Mouse (Mus musculus) CH12.LX (cell line): ENCODE measurements at regions not wholly inside any gene's neighbourhood (a gene's known extent, or its start where the extent isn't known, plus 50 kb on each side); places are given as distances from the start of the nearest gene placed in this dataset.

Experiments
- DNase-seq: peaks from one replicate; pipeline ENCODE4 v3.0.0-alpha.2; 2013; ENCODE audit errors: extremely low read depth
- H3K27ac ChIP-seq: 2 replicates; pipeline ENCODE4 v1.5.1; 2012; ENCODE audit warnings: low read depth, mild to moderate bottlenecking, control low read depth, moderate library complexity; ENCODE audit not compliant: insufficient read depth
- H3K27me3 ChIP-seq: replicated peaks from 2 replicates; pipeline ENCODE3; 2012; ENCODE audit warnings: inconsistent platforms
- H3K36me3 ChIP-seq, 2 experiments: replicated peaks in 1 of 2; 2 replicates each; pipeline versions ENCODE3 to v1.6.1; 2012; ENCODE audit warnings: inconsistent platforms in 1 of 2, low read length in 1 of 2, mild to moderate bottlenecking in 1 of 2, mixed read lengths in 1 of 2, moderate library complexity in 1 of 2; ENCODE audit not compliant: control insufficient read depth in 1 of 2, insufficient read depth in 1 of 2
- H3K4me1 ChIP-seq, 2 experiments: 2 replicates each; pipeline ENCODE4 v1.6.1; 2012; ENCODE audit warnings: inconsistent platforms in 1 of 2, moderate library complexity in 1 of 2; ENCODE audit not compliant: insufficient read depth in 2 of 2, control insufficient read depth in 1 of 2
- H3K4me2 ChIP-seq: 2 replicates; pipeline ENCODE4 v1.6.1; 2012; ENCODE audit warnings: low read depth, mild to moderate bottlenecking, control low read depth; ENCODE audit not compliant: poor library complexity, insufficient read depth, severe bottlenecking
- H3K4me3 ChIP-seq, 3 experiments: fragments of 150-350 bp in 1 of 3; sonication (generic) in 1 of 3; replicated peaks in 1 of 3; 2 replicates each; pipeline versions ENCODE3 to v1.5.1; 2011 to 2012; ENCODE audit warnings: low read depth in 2 of 3, low read length in 2 of 3, mild to moderate bottlenecking in 2 of 3, moderate library complexity in 2 of 3, control low read depth in 1 of 3, improper control_type of control experiment in 1 of 3, inconsistent platforms in 1 of 3, mixed read lengths in 1 of 3; ENCODE audit not compliant: poor library complexity in 1 of 3
- H3K79me2 ChIP-seq: replicated peaks from 2 replicates; pipeline ENCODE4 v1.6.1; 2012; ENCODE audit warnings: mild to moderate bottlenecking, moderate library complexity; ENCODE audit not compliant: control insufficient read depth, poor library complexity, insufficient read depth, severe bottlenecking; ENCODE audit errors: extremely low read depth
- H3K9ac ChIP-seq: 2 replicates; pipeline ENCODE4 v1.6.1; 2012; ENCODE audit warnings: low read depth, mild to moderate bottlenecking, control low read depth, moderate library complexity; ENCODE audit not compliant: insufficient read depth
- H3K9me3 ChIP-seq: replicated peaks from 2 replicates; pipeline ENCODE3; 2012; ENCODE audit warnings: low read length, inconsistent platforms, mixed read lengths
- CHD2 ChIP-seq: IDR thresholded peaks from 2 replicates; pipeline ENCODE4 v1.6.1; 2011; ENCODE audit warnings: low read length, improper control_type of control experiment
- E2F4 ChIP-seq: IDR thresholded peaks from 2 replicates; pipeline ENCODE4 v1.6.1; 2011; ENCODE audit warnings: low read depth, low read length, improper control_type of control experiment; ENCODE audit not compliant: insufficient replicate concordance
- EP300 ChIP-seq: IDR thresholded peaks from 2 replicates; pipeline ENCODE4 v1.6.1; 2011; ENCODE audit warnings: low read length, improper control_type of control experiment
- GABPA ChIP-seq: IDR thresholded peaks from 2 replicates; pipeline ENCODE4 v1.6.1; 2012; ENCODE audit warnings: low read depth, low read length, improper control_type of control experiment, inconsistent platforms; ENCODE audit not compliant: insufficient replicate concordance
- JUND ChIP-seq: conservative IDR thresholded peaks from 2 replicates; pipeline ENCODE4 v1.6.1; 2011; ENCODE audit warnings: low read depth, low read length, improper control_type of control experiment
- MAX ChIP-seq: IDR thresholded peaks from 2 replicates; pipeline ENCODE4 v1.6.1; 2011; ENCODE audit warnings: low read length, improper control_type of control experiment
- NRF1 ChIP-seq: IDR thresholded peaks from 2 replicates; pipeline ENCODE4 v1.6.1; 2014; ENCODE audit warnings: low read depth, mild to moderate bottlenecking, inconsistent platforms, low read length, improper control_type of control experiment, moderate library complexity
- POLR2AphosphoS2 ChIP-seq: IDR thresholded peaks from 2 replicates; pipeline ENCODE4 v1.6.1; 2011; ENCODE audit warnings: low read depth, low read length, improper control_type of control experiment
- TCF12 ChIP-seq: IDR thresholded peaks from 2 replicates; pipeline ENCODE4 v1.6.1; 2014; ENCODE audit warnings: low read depth, mild to moderate bottlenecking, inconsistent platforms, low read length, improper control_type of control experiment
- USF2 ChIP-seq: conservative IDR thresholded peaks from 2 replicates; pipeline ENCODE4 v1.6.1; 2011; ENCODE audit warnings: low read depth, low read length, improper control_type of control experiment
- ZMIZ1 ChIP-seq: IDR thresholded peaks from 2 replicates; pipeline ENCODE4 v1.6.1; 2012; ENCODE audit warnings: low read depth, mild to moderate bottlenecking, inconsistent platforms, low read length, improper control_type of control experiment
- ZNF384 ChIP-seq: IDR thresholded peaks from 2 replicates; pipeline ENCODE4 v1.6.1; 2012; ENCODE audit warnings: low read depth, low read length, improper control_type of control experiment, inconsistent platforms
- dilution Hi-C: fragments of 300-500 bp; cut with MboI; formaldehyde crosslinking; loops from 2 replicates; pipeline ENCODE4 v1.14.3; 2020; ENCODE audit warnings: low sequenced_read_pairs; ENCODE audit not compliant: extremely low pct_unique_long_range_greater_than_20kb, extremely low pct_ligation_motif_present
- in situ Hi-C: fragments of 300-500 bp; cut with MboI; formaldehyde crosslinking; loops from 3 replicates; pipeline ENCODE4 v1.14.3; 2019; ENCODE audit warnings: low sequenced_read_pairs, low pct_ligation_motif_present, low pct_unique_long_range_greater_than_20kb, mixed read lengths

GRCm38 (mm10) chr13:60337383-60337782, 160.2 kb upstream of the Gas1 start:
- in situ Hi-C loops = no loop called here
- no peak overlapping the region for H3K4me2 ChIP-seq
- no peaks in the 10 kb centered on the region for H3K27me3 ChIP-seq
- H3K79me2 ChIP-seq = no peaks in the 10 kb centered on the region
- TF ChIP-seq ZNF384 = no peak
- TF ChIP-seq, all 38 proteins: peak for 0
- dilution Hi-C loops = no loop called here
- H3K27ac ChIP-seq = no peak overlapping the region
- H3K9me3 ChIP-seq = peaks cover 84% of the 10 kb centered on the region
- H3K9ac ChIP-seq = no peak overlapping the region
- H3K4me3 ChIP-seq = no peak overlapping the region
- H3K36me3 ChIP-seq = no peaks in the 10 kb centered on the region
- no peaks in the 10 kb centered on the region for H3K4me1 ChIP-seq
- DNase-seq = no peak

GRCm38 (mm10) chr13:60338107-60338506, 160.9 kb upstream of the Gas1 start:
- dilution Hi-C loops = no loop called here
- Histone ChIP-seq H3K4me3 (no peak overlapping the region), H3K4me1 (no peaks in the 10 kb centered on the region), H3K79me2 (no peaks in the 10 kb centered on the region), H3K27ac (no peak overlapping the region), H3K9me3 (peaks cover 85% of the 10 kb centered on the region), H3K27me3 (no peaks in the 10 kb centered on the region), H3K36me3 (no peaks in the 10 kb centered on the region), H3K9ac (no peak overlapping the region), H3K4me2 (no peak overlapping the region)
- no peak for TF ChIP-seq MAX
- no peak for TF ChIP-seq JUND
- no peak for TF ChIP-seq NRF1
- in situ Hi-C loops = no loop called here
- DNase-seq = no peak

GRCm38 (mm10) chr13:60340068-60340467, 162.9 kb upstream of the Gas1 start:
- Histone ChIP-seq H3K4me1 (no peaks in the 10 kb centered on the region), H3K27me3 (no peaks in the 10 kb centered on the region), H3K4me2 (no peak overlapping the region), H3K36me3 (no peaks in the 10 kb centered on the region), H3K4me3 (no peak overlapping the region), H3K79me2 (no peaks in the 10 kb centered on the region), H3K9ac (no peak overlapping the region), H3K27ac (no peak overlapping the region), H3K9me3 (peaks cover 89% of the 10 kb centered on the region)
- in situ Hi-C loops (no loop called here), dilution Hi-C loops (no loop called here)
- TF ChIP-seq USF2 (no peak), POLR2AphosphoS2 (no peak), JUND (no peak), CHD2 (no peak), ZNF384 (no peak), TCF12 (no peak), ZMIZ1 (no peak), GABPA (no peak), EP300 (no peak), E2F4 (no peak)
- no peak for DNase-seq
